Mouse (Mus musculus): ENCODE measurements around the gene Sart1. TPM values are rescaled to one million over a fixed set of nuclear protein-coding genes. Genes with fewer than 3 reads are reported as not detected.
"Not testable (repeated sequence)": the region's sequence is repeated elsewhere in the genome, so short reads cannot be mapped to it uniquely, and the experiment has no call there.

The Sart1 gene
- total and polyA plus RNA-seq, 3 experiments = 46.7 to 104 (median 78.3) TPM

DNA sequence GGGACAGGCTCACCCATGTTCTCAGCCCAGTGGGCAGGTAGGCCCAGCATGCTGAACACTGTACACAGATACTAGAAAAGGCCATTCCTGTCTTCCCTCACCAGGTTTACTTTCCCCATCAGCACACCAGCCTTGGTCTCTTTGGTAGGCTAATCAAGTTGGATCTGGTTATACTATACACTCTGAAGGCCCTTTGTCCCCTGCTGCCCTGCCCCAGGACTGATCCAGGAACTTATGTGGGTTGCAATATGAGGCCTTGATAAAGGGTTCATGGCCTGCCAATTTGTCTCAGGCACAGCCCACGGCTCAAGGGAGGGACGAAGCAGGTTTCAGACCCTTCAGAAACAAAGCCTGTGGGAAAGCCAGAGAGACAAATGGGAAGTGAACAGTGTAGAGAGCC lies 34.9 kb downstream of the Sart1 start:
- TF ChIP-seq EP300 (IDR thresholded peaks at IDR 0.05; ENCODE audit: low read length) (no peak), POLR2AphosphoS2 (IDR thresholded peaks at IDR 0.05; ENCODE audit: low read depth, low read length) (no peak)
- H3K4me1 ChIP-seq (ENCODE audit: control insufficient read depth in 1 of 2, insufficient read depth in 2 of 2) = peaks cover 0 to 7% of the 10 kb centered on the region in 2 experiments; a peak in 2 of 4 replicates
- dilution Hi-C loops (cut with MboI; ENCODE audit: extremely low pct_ligation_motif_present, extremely low pct_unique_long_range_greater_than_20kb, low sequenced_read_pairs) = no loop called here
- H3K36me3 ChIP-seq (replicated peaks in 1 of 2; ENCODE audit: control insufficient read depth in 1 of 2, insufficient read depth in 1 of 2, low read length in 1 of 2) = no peaks in the 10 kb centered on the region
- no peak for DNase-seq (ENCODE audit: extremely low read depth)
- H3K27ac ChIP-seq (ENCODE audit: insufficient read depth, low read depth) = no peak overlapping the region
- in situ Hi-C loops (cut with MboI; ENCODE audit: low pct_ligation_motif_present, low pct_unique_long_range_greater_than_20kb, low sequenced_read_pairs) = no loop called here
- H3K79me2 ChIP-seq (replicated peaks; ENCODE audit: control insufficient read depth, extremely low read depth, insufficient read depth, poor library complexity, severe bottlenecking) = no peaks in the 10 kb centered on the region
- H3K9ac ChIP-seq (ENCODE audit: insufficient read depth, low read depth) = no peak overlapping the region
- H3K9me3 ChIP-seq (replicated peaks; ENCODE audit: low read length) = no peaks in the 10 kb centered on the region
- H3K27me3 ChIP-seq (replicated peaks) = no peaks in the 10 kb centered on the region
- H3K4me2 ChIP-seq (ENCODE audit: insufficient read depth, low read depth, poor library complexity, severe bottlenecking) = no peak overlapping the region
- no peak overlapping the region for H3K4me3 ChIP-seq (replicated peaks in 1 of 3; ENCODE audit: low read depth in 2 of 3, low read length in 2 of 3, poor library complexity in 1 of 3)

- H3K79me2 ChIP-seq (replicated peaks; ENCODE audit: control insufficient read depth, extremely low read depth, insufficient read depth, poor library complexity, severe bottlenecking); H3K36me3 ChIP-seq (replicated peaks in 1 of 2; ENCODE audit: control insufficient read depth in 1 of 2, insufficient read depth in 1 of 2, low read length in 1 of 2); H3K9me3 ChIP-seq (replicated peaks; ENCODE audit: low read length); in situ Hi-C loops (cut with MboI; ENCODE audit: low pct_ligation_motif_present, low pct_unique_long_range_greater_than_20kb, low sequenced_read_pairs); H3K9ac ChIP-seq (ENCODE audit: insufficient read depth, low read depth); H3K27me3 ChIP-seq (replicated peaks); DNase-seq (ENCODE audit: extremely low read depth); H3K27ac ChIP-seq (ENCODE audit: insufficient read depth, low read depth); dilution Hi-C loops (cut with MboI; ENCODE audit: extremely low pct_ligation_motif_present, extremely low pct_unique_long_range_greater_than_20kb, low sequenced_read_pairs); H3K4me3 ChIP-seq (replicated peaks in 1 of 3; ENCODE audit: low read depth in 2 of 3, low read length in 2 of 3, poor library complexity in 1 of 3): not testable (repeated sequence)
- Histone ChIP-seq H3K4me1 (ENCODE audit: control insufficient read depth in 1 of 2, insufficient read depth in 2 of 2) (peaks cover 5 to 18% of the 10 kb centered on the region in 2 experiments), H3K4me2 (ENCODE audit: insufficient read depth, low read depth, poor library complexity, severe bottlenecking) (peak within 1 kb of the TSS; percentile 33)
Observed at GRCm38 (mm10) chr19:5349502-5349873, 39.0 kb downstream of the Sart1 start, which contains the start of gene Cst6. Cst6 (minus strand) TSS chr19:5349574.

DNA sequence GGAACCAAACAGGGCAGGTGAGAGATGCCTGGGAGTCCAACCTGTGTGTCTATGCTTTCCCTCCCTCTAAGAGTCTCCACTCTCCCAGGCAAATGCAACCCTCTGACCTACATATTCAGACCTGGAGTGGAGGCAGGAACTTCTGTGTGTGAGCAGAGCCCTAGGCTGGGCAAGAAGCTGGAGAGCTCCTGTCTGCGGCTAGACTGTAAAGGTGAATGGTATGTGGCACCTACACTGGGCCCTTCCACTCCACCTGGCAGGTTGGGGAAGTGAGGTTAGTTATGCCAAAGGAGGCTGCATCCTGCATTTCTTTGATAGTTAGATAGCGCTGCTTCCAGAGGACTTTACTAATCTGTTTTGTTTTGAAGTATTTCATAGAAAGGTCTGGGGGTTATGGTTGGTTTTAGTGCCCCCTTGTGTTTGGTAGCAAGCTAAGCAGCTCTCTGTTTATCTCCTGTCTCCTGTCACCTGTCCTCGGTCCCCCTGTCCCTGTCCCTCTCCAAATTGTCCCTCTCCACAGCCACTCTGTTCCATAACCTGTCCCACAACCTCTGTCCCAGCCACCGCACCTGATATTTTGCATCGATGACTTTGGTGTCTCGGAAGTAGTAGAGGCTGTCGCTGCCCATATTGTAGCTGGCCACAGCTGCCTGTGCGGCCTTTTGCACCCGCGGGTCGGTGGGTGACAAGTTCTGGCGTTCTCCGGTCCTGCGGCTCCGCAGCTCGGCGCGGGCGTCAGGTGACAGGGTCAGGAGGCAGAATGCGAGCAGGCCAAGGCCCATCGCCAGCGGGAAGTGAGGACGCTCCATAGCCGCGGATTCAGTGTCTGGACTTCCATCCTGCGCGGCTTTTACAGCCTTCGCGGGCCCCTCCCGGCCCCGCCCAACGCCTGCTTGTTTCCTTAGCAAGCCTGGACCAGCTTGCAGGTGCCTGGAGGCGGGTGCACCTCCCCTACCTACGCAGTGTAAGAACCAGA lies 39.7 kb downstream of the Sart1 start:
- H3K4me3 ChIP-seq (replicated peaks in 1 of 3; ENCODE audit: low read depth in 2 of 3, low read length in 2 of 3, poor library complexity in 1 of 3) = no peak overlapping the region
- no peak for DNase-seq (ENCODE audit: extremely low read depth)
- dilution Hi-C loops (cut with MboI; ENCODE audit: extremely low pct_ligation_motif_present, extremely low pct_unique_long_range_greater_than_20kb, low sequenced_read_pairs) = no loop called here
- H3K27ac ChIP-seq (ENCODE audit: insufficient read depth, low read depth) = no peak overlapping the region
- H3K9ac ChIP-seq (ENCODE audit: insufficient read depth, low read depth) = no peak overlapping the region
- H3K79me2 ChIP-seq (replicated peaks; ENCODE audit: control insufficient read depth, extremely low read depth, insufficient read depth, poor library complexity, severe bottlenecking) = no peaks in the 10 kb centered on the region
- no peaks in the 10 kb centered on the region for H3K27me3 ChIP-seq (replicated peaks)
- H3K36me3 ChIP-seq (replicated peaks in 1 of 2; ENCODE audit: control insufficient read depth in 1 of 2, insufficient read depth in 1 of 2, low read length in 1 of 2) = no peaks in the 10 kb centered on the region
- H3K4me2 ChIP-seq (ENCODE audit: insufficient read depth, low read depth, poor library complexity, severe bottlenecking) = peak overlapping the region; percentile 33
- H3K9me3 ChIP-seq (replicated peaks; ENCODE audit: low read length) = no peaks in the 10 kb centered on the region
- in situ Hi-C loops (cut with MboI; ENCODE audit: low pct_ligation_motif_present, low pct_unique_long_range_greater_than_20kb, low sequenced_read_pairs) = no loop called here
- peaks cover 5 to 18% of the 10 kb centered on the region in 2 experiments for H3K4me1 ChIP-seq (ENCODE audit: control insufficient read depth in 1 of 2, insufficient read depth in 2 of 2)
- TF ChIP-seq IRF4 (IDR thresholded peaks at IDR 0.05; ENCODE audit: low read depth, low read length) (no peak), POLR2AphosphoS2 (IDR thresholded peaks at IDR 0.05; ENCODE audit: low read depth, low read length) (no peak), CTCF (conservative IDR thresholded peaks at IDR 0.05 in 1 of 2, IDR thresholded peaks at IDR 0.05 in 1 of 2; ENCODE audit: low read depth in 2 of 2, low read length in 2 of 2) (peak; percentile 35 to 84; a peak in 3 of 4 replicates), ZC3H11A (IDR thresholded peaks at IDR 0.05; ENCODE audit: low read depth, low read length) (no peak), SMC3 (IDR thresholded peaks at IDR 0.05; ENCODE audit: low read depth, low read length) (peak; percentile 74), NELFE (IDR thresholded peaks at IDR 0.05; ENCODE audit: low read depth, low read length) (no peak), RAD21 (IDR thresholded peaks at IDR 0.05; ENCODE audit: low read depth, low read length) (peak; percentile 78), USF2 (conservative IDR thresholded peaks at IDR 0.05; ENCODE audit: low read depth, low read length) (no peak)
